Mouse (Mus musculus): ENCODE data around the gene Defb19.

DNA sequence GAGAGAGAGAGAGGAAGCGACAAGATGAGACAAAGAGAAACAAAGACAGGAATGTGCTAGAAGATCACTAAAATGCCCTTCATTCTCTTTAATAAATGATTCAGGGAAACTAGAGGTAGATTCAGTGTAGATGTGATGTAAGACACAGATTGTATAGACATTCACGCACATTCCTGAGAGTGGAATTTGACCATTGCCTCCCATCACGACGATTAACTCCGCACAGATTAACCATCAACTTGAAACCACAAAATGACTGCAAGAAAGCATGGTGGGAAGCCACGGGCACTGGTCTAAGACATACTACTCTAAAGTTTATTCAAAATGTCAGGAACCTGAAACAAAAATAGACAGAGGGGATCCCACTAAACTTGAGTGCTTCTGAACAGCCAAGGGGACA, 9.8 kb downstream of the Defb19 start:
- TF ChIP-seq CTCF (IDR thresholded peaks at IDR 0.05; ENCODE audit: borderline replicate concordance, insufficient read depth, low read depth, low read length) (no peak), POLR2A (IDR thresholded peaks at IDR 0.05; ENCODE audit: borderline replicate concordance, insufficient read depth, low read length) (no peak)

All from cerebellum, adult 2 months (tissue).